Mouse (Mus musculus) liver, adult 2 months (tissue): ENCODE data around the gene BC030499. TPM values are rescaled to one million over a fixed set of nuclear protein-coding genes. Genes with fewer than 3 reads are reported as not detected.
A peak's percentile ranks its signal among the peaks of the same experiment; 100 is the strongest.

Experiments used
- DNase-seq: peaks from one replicate; pipeline ENCODE4 v3.0.0-alpha.2; 2011; ENCODE audit warnings: low read depth, low spot score; ENCODE audit errors: extremely low read depth
- H3K27ac ChIP-seq: fragments of 200-500 bp; replicated peaks from 2 replicates; pipeline ENCODE4 v1.5.1; 2012; ENCODE audit warnings: low read depth, mild to moderate bottlenecking, control low read depth, inconsistent platforms, low read length; ENCODE audit not compliant: insufficient read depth
- H3K27me3 ChIP-seq: fragments of 200-500 bp; 2 replicates; pipeline ENCODE4 v1.6.1; 2012; ENCODE audit warnings: mild to moderate bottlenecking, moderate library complexity, low read length, inconsistent platforms; ENCODE audit not compliant: control insufficient read depth, insufficient read depth
- H3K36me3 ChIP-seq: fragments of 200-500 bp; 2 replicates; pipeline ENCODE4 v1.6.1; 2012; ENCODE audit warnings: low read length, inconsistent platforms; ENCODE audit not compliant: control insufficient read depth, insufficient read depth
- H3K4me1 ChIP-seq: fragments of 200-500 bp; 2 replicates; pipeline ENCODE4 v1.6.1; 2011; ENCODE audit warnings: low read length; ENCODE audit not compliant: control insufficient read depth, insufficient read depth
- H3K4me3 ChIP-seq: fragments of 200-500 bp; 2 replicates; pipeline ENCODE4 v1.5.1; 2011; ENCODE audit warnings: low read depth, mild to moderate bottlenecking, control low read depth, low read length, moderate library complexity; ENCODE audit not compliant: insufficient read depth
- H3K79me2 ChIP-seq: fragments of 200-500 bp; 2 replicates; pipeline ENCODE4 v1.6.1; 2012; ENCODE audit warnings: inconsistent platforms, mild to moderate bottlenecking, low read length, moderate library complexity; ENCODE audit not compliant: control insufficient read depth, insufficient read depth
- H3K9ac ChIP-seq: fragments of 200-500 bp; 2 replicates; pipeline ENCODE4 v1.6.1; 2012; ENCODE audit warnings: low read depth, mild to moderate bottlenecking, control low read depth, inconsistent platforms, low read length
- CTCF ChIP-seq: fragments of 200-500 bp; IDR thresholded peaks from 2 replicates; pipeline ENCODE4 v1.5.1; 2011; ENCODE audit warnings: low read depth, low read length, control low read depth
- POLR2A ChIP-seq: fragments of 200-500 bp; IDR thresholded peaks from 2 replicates; pipeline ENCODE4 v1.6.1; 2011; ENCODE audit warnings: low read length, control low read depth; ENCODE audit not compliant: insufficient read depth; ENCODE audit errors: extremely low read depth
- WGBS: fragments of 180-500 bp; shearing (Covaris S2); methylation state at CpG from one replicate; pipeline ENCODE4 v1.1.7; 2018; 5-methylcytosine and 5-hydroxymethylcytosine counted together
- polyA plus RNA-seq: library from polyadenylated mRNA; depleted of rRNA; stranded (reverse); fragments of >200 nt; gene quantifications from 2 replicates; pipeline ENCODE4 v1.2.3, GENCODE M21; 2012; rRNA removed
- total RNA-seq: library from RNA; depleted of rRNA; stranded (reverse); fragments of >200 nt; gene quantifications from 2 replicates; pipeline ENCODE4 v1.2.3, GENCODE M21; 2014; rRNA removed

Gene BC030499
- total and polyA plus RNA-seq, 2 experiments: 0.13 to 0.18 TPM

GRCm38 (mm10) chr11:78344328-78344889 lies 53.8 kb downstream of the BC030499 start:
- DNase-seq: peak; percentile 20
- Histone ChIP-seq H3K79me2 (no peaks in the 10 kb centered on the region), H3K36me3 (peaks cover 7% of the 10 kb centered on the region; the same call in 1 of the 2 replicates), H3K27me3 (no peaks in the 10 kb centered on the region), H3K4me3 (no peak overlapping the region), H3K27ac (no peak overlapping the region), H3K4me1 (peaks cover 14% of the 10 kb centered on the region), H3K9ac (no peak overlapping the region)
- 39% methylated on average over 6 of the region's 6 CpGs for WGBS
- no peak for TF ChIP-seq POLR2A
- no peak for TF ChIP-seq CTCF

- DNase-seq: peak; percentile 81
- 29% methylated on average over 8 of the region's 8 CpGs for WGBS
- Histone ChIP-seq H3K9ac (peak overlapping the region; percentile 12; the same call in 1 of the 2 replicates), H3K27me3 (no peaks in the 10 kb centered on the region), H3K36me3 (peaks cover 2% of the 10 kb centered on the region; the same call in 1 of the 2 replicates), H3K4me1 (peaks cover 14% of the 10 kb centered on the region), H3K4me3 (no peak overlapping the region), H3K79me2 (no peaks in the 10 kb centered on the region), H3K27ac (peak overlapping the region; percentile 39)
- no peak for TF ChIP-seq POLR2A
- TF ChIP-seq CTCF: no peak
Observed at GRCm38 (mm10) chr11:78344890-78345715, 54.5 kb downstream of the BC030499 start.

- H3K36me3 ChIP-seq: no peaks in the 10 kb centered on the region
- no peak for DNase-seq
- TF ChIP-seq POLR2A (no peak), CTCF (no peak)
- no peak overlapping the region for H3K4me3 ChIP-seq
- WGBS: 55% methylated on average over 7 of the region's 7 CpGs
- peak overlapping the region; percentile 39; the same call in 1 of the 2 replicates for H3K27ac ChIP-seq
- no peak overlapping the region for H3K9ac ChIP-seq
- no peaks in the 10 kb centered on the region for H3K79me2 ChIP-seq
- peaks cover 14% of the 10 kb centered on the region for H3K4me1 ChIP-seq
- no peaks in the 10 kb centered on the region for H3K27me3 ChIP-seq
Observed at GRCm38 (mm10) chr11:78345801-78346200, 55.2 kb downstream of the BC030499 start.

Other genes starting within 250 kb of the BC030499 start
- 16.4 and 18.2 TPM in 2 replicates for gene Eral1, start 210.5 kb upstream of the BC030499 start, total RNA-seq
- 25.2 and 27.2 TPM in 2 replicates for gene Eral1, start 210.5 kb upstream of the BC030499 start, polyA plus RNA-seq
- gene Fam222b, start 196.2 kb upstream of the BC030499 start, total RNA-seq: 2.5 and 3.4 TPM in 2 replicates
- 12.5 and 13.6 TPM in 2 replicates for gene Fam222b, start 196.2 kb upstream of the BC030499 start, polyA plus RNA-seq
- 8.8 and 11.1 TPM in 2 replicates for gene Traf4, start 125.3 kb upstream of the BC030499 start, total RNA-seq
- 69.0 and 73.5 TPM in 2 replicates for gene Traf4, start 125.3 kb upstream of the BC030499 start, polyA plus RNA-seq
- gene Nek8, start 114.2 kb upstream of the BC030499 start, total RNA-seq: 4.1 and 5.2 TPM in 2 replicates
- gene Nek8, start 114.2 kb upstream of the BC030499 start, polyA plus RNA-seq: 5.2 and 7.2 TPM in 2 replicates
- 44.8 and 50.7 TPM in 2 replicates for gene Tlcd1, start 114.1 kb upstream of the BC030499 start, total RNA-seq
- gene Tlcd1, start 114.1 kb upstream of the BC030499 start, polyA plus RNA-seq: 46.6 and 61.5 TPM in 2 replicates
- 318 and 352 TPM in 2 replicates for gene Rpl23a, start 107.3 kb upstream of the BC030499 start, total RNA-seq
- gene Rpl23a, start 107.3 kb upstream of the BC030499 start, polyA plus RNA-seq: 88.5 and 110 TPM in 2 replicates
- gene Rab34, start 102.4 kb upstream of the BC030499 start, total RNA-seq: 2.6 and 2.8 TPM in 2 replicates
- 5.2 and 5.3 TPM in 2 replicates for gene Rab34, start 102.4 kb upstream of the BC030499 start, polyA plus RNA-seq
- gene Proca1, start 97.4 kb upstream of the BC030499 start, total RNA-seq: 0.55 and 0.60 TPM in 2 replicates
- 0.24 and 0.35 TPM in 2 replicates for gene Proca1, start 97.4 kb upstream of the BC030499 start, polyA plus RNA-seq
- gene Sdf2, start 45.1 kb upstream of the BC030499 start, total RNA-seq: 45.5 and 48.1 TPM in 2 replicates
- 63.9 and 70.1 TPM in 2 replicates for gene Sdf2, start 45.1 kb upstream of the BC030499 start, polyA plus RNA-seq
- 11.0 and 13.0 TPM in 2 replicates for gene Supt6, start 44.9 kb upstream of the BC030499 start, total RNA-seq
- 8.0 and 8.9 TPM in 2 replicates for gene Supt6, start 44.9 kb upstream of the BC030499 start, polyA plus RNA-seq
- 66.7 and 68.6 TPM in 2 replicates for gene 2610507B11Rik, start 29.1 kb upstream of the BC030499 start, total RNA-seq
- 42.5 and 43.6 TPM in 2 replicates for gene 2610507B11Rik, start 29.1 kb upstream of the BC030499 start, polyA plus RNA-seq
- gene Spag5, start 10.7 kb downstream of the BC030499 start, total RNA-seq: 0.54 and 0.83 TPM in 2 replicates
- 0.15 and 0.19 TPM in 2 replicates for gene Spag5, start 10.7 kb downstream of the BC030499 start, polyA plus RNA-seq
- 15.8 and 16.9 TPM in 2 replicates for gene Aldoc, start 32.1 kb downstream of the BC030499 start, total RNA-seq
- gene Aldoc, start 32.1 kb downstream of the BC030499 start, polyA plus RNA-seq: 8.8 and 19.1 TPM in 2 replicates
- 6.6 and 8.6 TPM in 2 replicates for gene Pigs, start 37.6 kb downstream of the BC030499 start, total RNA-seq
- gene Pigs, start 37.6 kb downstream of the BC030499 start, polyA plus RNA-seq: 34.9 and 35.5 TPM in 2 replicates
- 5.5 and 7.2 TPM in 2 replicates for gene Unc119, start 52.6 kb downstream of the BC030499 start, total RNA-seq
- gene Unc119, start 52.6 kb downstream of the BC030499 start, polyA plus RNA-seq: 7.7 and 12.7 TPM in 2 replicates
- gene Foxn1, start 95.7 kb downstream of the BC030499 start, total RNA-seq: not detected in 2 replicates
- gene Foxn1, start 95.7 kb downstream of the BC030499 start, polyA plus RNA-seq: not detected in 2 replicates
- gene Slc13a2, start 131.4 kb downstream of the BC030499 start, total RNA-seq: 0.65 and 1.9 TPM in 2 replicates
- 4.7 and 5.6 TPM in 2 replicates for gene Slc13a2, start 131.4 kb downstream of the BC030499 start, polyA plus RNA-seq
- 36.2 and 38.0 TPM in 2 replicates for gene Slc46a1, start 174.9 kb downstream of the BC030499 start, total RNA-seq
- gene Slc46a1, start 174.9 kb downstream of the BC030499 start, polyA plus RNA-seq: 133 and 146 TPM in 2 replicates
- gene Sarm1, start 206.9 kb downstream of the BC030499 start, total RNA-seq: 0.09 and 0.34 TPM in 2 replicates
- 0.21 and 0.24 TPM in 2 replicates for gene Sarm1, start 206.9 kb downstream of the BC030499 start, polyA plus RNA-seq
- 2,089 and 2,597 TPM in 2 replicates for gene Vtn, start 208.2 kb downstream of the BC030499 start, total RNA-seq
- gene Vtn, start 208.2 kb downstream of the BC030499 start, polyA plus RNA-seq: 3,152 and 3,193 TPM in 2 replicates
- 0.34 and 0.37 TPM in 2 replicates for gene Sebox, start 212.6 kb downstream of the BC030499 start, total RNA-seq
- 0.36 and 0.91 TPM in 2 replicates for gene Sebox, start 212.6 kb downstream of the BC030499 start, polyA plus RNA-seq
- gene Tmem199, start 221.3 kb downstream of the BC030499 start, total RNA-seq: 7.7 and 10.8 TPM in 2 replicates
- 5.9 and 6.1 TPM in 2 replicates for gene Tmem199, start 221.3 kb downstream of the BC030499 start, polyA plus RNA-seq
- gene Poldip2, start 221.4 kb downstream of the BC030499 start, total RNA-seq: 63.5 and 67.5 TPM in 2 replicates
- gene Poldip2, start 221.4 kb downstream of the BC030499 start, polyA plus RNA-seq: 77.6 and 80.9 TPM in 2 replicates
- 11.5 and 14.4 TPM in 2 replicates for gene Tnfaip1, start 245.5 kb downstream of the BC030499 start, total RNA-seq
- 13.9 and 16.7 TPM in 2 replicates for gene Tnfaip1, start 245.5 kb downstream of the BC030499 start, polyA plus RNA-seq
- 107 and 120 TPM in 2 replicates for gene Ift20, start 245.5 kb downstream of the BC030499 start, total RNA-seq
- 80.7 and 84.2 TPM in 2 replicates for gene Ift20, start 245.5 kb downstream of the BC030499 start, polyA plus RNA-seq